Mouse (Mus musculus): ENCODE measurements around the gene Stk4. TPM values are rescaled to one million over a fixed set of nuclear protein-coding genes. Genes with fewer than 3 reads are reported as not detected.

The Stk4 gene
- polyA plus RNA-seq, 1 experiment from 2014 or later: 25.4 TPM

DNA sequence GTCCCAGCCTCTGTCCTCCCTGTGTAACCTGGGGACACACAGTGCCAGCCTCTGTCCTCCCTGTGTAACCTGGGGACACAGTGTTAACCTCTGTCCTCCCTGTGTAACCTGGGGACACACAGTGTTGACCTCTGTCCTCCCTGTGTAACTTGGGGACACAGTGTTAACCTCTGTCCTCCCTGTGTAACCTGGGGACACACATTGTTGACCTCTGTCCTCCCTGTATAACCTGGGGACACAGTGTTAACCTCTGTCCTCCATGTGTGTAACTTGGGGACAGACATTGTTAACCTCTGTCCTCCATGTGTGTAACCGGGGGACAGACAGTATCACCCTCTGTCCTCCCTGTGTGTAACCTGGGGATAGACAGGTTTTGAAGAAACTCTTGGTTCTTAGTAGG lies 61.5 kb downstream of the Stk4 start:
- peaks cover 4% of the 10 kb centered on the region; the same call in 1 of the 2 replicates for H3K36me3 ChIP-seq
- WGBS: 90% methylated on average over 1 of the region's 1 CpGs
- H3K27me3 ChIP-seq: no peaks in the 10 kb centered on the region
- no peak for ATAC-seq (ENCODE audit: insufficient number of reproducible peaks, insufficient read depth, low FRiP score, low TSS enrichment)
- no peak overlapping the region for H3K4me2 ChIP-seq (replicated peaks)
- H3K9me3 ChIP-seq: no peaks in the 10 kb centered on the region
- H3K4me1 ChIP-seq: peaks cover 7% of the 10 kb centered on the region; the same call in 1 of the 2 replicates
- no peak overlapping the region for H3K4me3 ChIP-seq
- H3K27ac ChIP-seq: no peak overlapping the region
- H3K9ac ChIP-seq: no peak overlapping the region

DNA sequence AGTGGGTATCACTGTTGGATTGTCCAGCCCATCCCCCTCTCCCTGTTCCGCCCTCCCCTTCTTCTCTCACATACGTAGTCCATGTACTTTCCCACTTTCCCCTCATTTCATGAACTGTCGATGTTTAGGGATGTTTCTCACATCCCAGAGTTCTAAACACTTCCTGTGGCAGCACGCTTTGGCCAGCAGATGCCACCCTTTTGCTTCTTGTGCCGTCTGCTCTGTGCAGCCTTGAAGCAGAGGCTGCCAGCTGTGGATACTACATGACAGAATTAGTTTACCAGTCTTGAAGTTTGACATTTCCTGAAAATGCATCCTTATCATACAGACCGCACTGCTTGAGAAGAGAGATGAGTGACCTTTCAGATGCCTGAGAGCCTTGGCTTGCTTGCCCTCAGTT lies 64.4 kb downstream of the Stk4 start:
- no peak for ATAC-seq (ENCODE audit: insufficient number of reproducible peaks, insufficient read depth, low FRiP score, low TSS enrichment)

DNA sequence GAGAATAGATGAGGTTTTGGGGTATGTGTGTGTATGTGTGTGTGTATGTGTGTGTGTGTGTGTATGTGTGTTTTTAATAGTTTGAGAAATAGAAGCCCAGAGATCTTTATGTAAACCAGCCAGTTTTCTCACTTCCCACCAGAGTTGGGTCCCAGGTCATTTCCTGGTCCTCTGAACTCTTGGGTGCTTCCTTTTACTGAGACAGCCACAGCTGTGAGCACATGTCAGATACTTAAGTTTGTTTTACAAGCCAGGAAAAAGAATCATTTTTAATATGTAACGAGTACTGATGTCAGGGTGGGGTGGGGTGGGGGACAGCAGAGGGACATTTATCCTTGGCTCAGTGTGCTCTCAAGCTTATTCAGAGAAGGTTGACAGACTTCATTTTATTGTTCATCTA lies 65.2 kb downstream of the Stk4 start:
- peaks cover 10% of the 10 kb centered on the region; the same call in 1 of the 2 replicates for H3K36me3 ChIP-seq
- no peaks in the 10 kb centered on the region for H3K9me3 ChIP-seq
- no peak overlapping the region for H3K9ac ChIP-seq
- WGBS: 73% methylated on average over 1 of the region's 1 CpGs
- no peak overlapping the region for H3K4me2 ChIP-seq (replicated peaks)
- peaks cover 13% of the 10 kb centered on the region; the same call in 1 of the 2 replicates for H3K4me1 ChIP-seq
- H3K27ac ChIP-seq: no peak overlapping the region
- no peak for ATAC-seq (ENCODE audit: insufficient number of reproducible peaks, insufficient read depth, low FRiP score, low TSS enrichment)
- H3K27me3 ChIP-seq: no peaks in the 10 kb centered on the region
- no peak overlapping the region for H3K4me3 ChIP-seq

More for the DNA sequence above, 64.4 kb downstream of the Stk4 start:
- WGBS: 67% methylated on average over 6 of the region's 6 CpGs
- peaks cover 4% of the 10 kb centered on the region; the same call in 1 of the 2 replicates for H3K36me3 ChIP-seq
- H3K9ac ChIP-seq: no peak overlapping the region
- H3K27me3 ChIP-seq: no peaks in the 10 kb centered on the region
- H3K27ac ChIP-seq: no peak overlapping the region
- H3K4me2 ChIP-seq (replicated peaks): no peak overlapping the region
- H3K4me3 ChIP-seq: no peak overlapping the region
- H3K4me1 ChIP-seq: peaks cover 13% of the 10 kb centered on the region; the same call in 1 of the 2 replicates
- H3K9me3 ChIP-seq: no peaks in the 10 kb centered on the region

DNA sequence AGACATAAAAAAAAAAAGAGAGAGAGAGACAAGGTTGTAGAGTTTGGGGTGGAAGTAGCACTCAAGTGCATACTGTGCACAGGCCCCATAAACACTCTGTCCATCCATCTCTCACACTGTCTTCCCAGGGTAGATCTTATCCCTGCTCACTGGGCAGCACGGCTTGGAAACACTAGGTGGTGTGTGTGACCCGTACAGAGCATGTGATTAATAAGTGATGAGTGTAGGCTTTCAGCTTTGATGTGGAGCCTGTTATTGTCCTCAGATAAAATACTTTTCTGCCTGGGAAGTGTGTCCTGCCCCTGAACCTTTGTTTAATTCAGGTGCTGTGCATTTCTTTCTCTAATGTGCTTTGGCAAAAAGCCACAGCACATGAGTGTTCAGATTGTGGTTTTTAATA lies 66.3 kb downstream of the Stk4 start:
- H3K4me3 ChIP-seq: no peak overlapping the region
- no peak overlapping the region for H3K27ac ChIP-seq
- H3K4me1 ChIP-seq: peaks cover 13% of the 10 kb centered on the region; the same call in 1 of the 2 replicates
- H3K9ac ChIP-seq: no peak overlapping the region
- H3K36me3 ChIP-seq: peaks cover 9% of the 10 kb centered on the region; the same call in 1 of the 2 replicates
- H3K9me3 ChIP-seq: no peaks in the 10 kb centered on the region
- ATAC-seq (ENCODE audit: insufficient number of reproducible peaks, insufficient read depth, low FRiP score, low TSS enrichment): no peak
- whole genome bisulfite sequencing: 54% methylated on average over 2 of the region's 2 CpGs
- no peaks in the 10 kb centered on the region for H3K27me3 ChIP-seq
- no peak overlapping the region for H3K4me2 ChIP-seq (replicated peaks)

DNA sequence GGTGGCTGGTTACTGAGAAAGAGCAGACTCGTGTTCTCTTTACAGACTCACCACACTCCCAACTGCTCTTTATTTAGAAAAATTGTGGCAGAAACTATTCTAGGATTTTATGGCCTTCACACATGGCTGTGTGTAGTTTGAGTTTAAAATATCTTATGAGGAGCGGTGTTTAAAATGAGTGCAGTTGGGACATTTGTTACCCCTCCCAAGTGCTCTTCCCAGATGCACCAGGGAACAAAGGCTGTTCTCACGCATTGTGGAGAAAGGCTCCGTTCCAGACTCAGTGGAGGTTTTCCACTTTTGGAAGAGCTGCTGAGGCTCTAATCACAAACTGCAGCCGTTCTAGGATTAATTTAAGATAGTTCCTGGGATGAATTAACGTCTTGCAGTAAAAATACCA lies 67.6 kb downstream of the Stk4 start:
- H3K4me3 ChIP-seq: no peak overlapping the region
- peaks cover 25% of the 10 kb centered on the region for H3K4me1 ChIP-seq
- H3K4me2 ChIP-seq (replicated peaks): no peak overlapping the region
- H3K27me3 ChIP-seq: no peaks in the 10 kb centered on the region
- 62% methylated on average over 6 of the region's 6 CpGs for WGBS
- no peak for ATAC-seq (ENCODE audit: insufficient number of reproducible peaks, insufficient read depth, low FRiP score, low TSS enrichment)
- H3K9me3 ChIP-seq: no peaks in the 10 kb centered on the region
- peaks cover 6% of the 10 kb centered on the region; the same call in 1 of the 2 replicates for H3K36me3 ChIP-seq
- peak overlapping the region; percentile 67; the same call in 1 of the 2 replicates for H3K27ac ChIP-seq
- no peak overlapping the region for H3K9ac ChIP-seq

DNA sequence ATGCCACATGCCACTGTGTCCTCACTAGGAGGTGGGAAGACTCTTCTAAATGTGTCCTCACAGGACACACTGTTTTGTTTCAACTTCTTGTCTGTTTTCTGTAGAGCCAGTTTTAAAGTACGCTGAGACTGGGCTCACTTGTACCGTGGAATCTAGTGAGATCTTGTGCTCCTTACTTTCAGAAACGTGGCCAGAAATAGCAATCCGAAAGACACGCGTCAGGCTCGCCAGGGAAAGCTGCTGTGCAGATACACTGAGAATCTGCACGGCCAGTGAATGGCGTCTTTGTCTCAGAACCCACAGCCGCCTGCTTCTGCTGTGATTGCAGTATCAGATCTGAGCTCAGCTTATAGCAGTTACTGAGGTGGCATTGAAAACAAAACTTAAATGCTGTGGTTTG lies 71.9 kb downstream of the Stk4 start:
- H3K9ac ChIP-seq: no peak overlapping the region
- 0 out of 2 replicates have a peak, but pooled peaks have one; percentile 52 for ATAC-seq (ENCODE audit: insufficient number of reproducible peaks, insufficient read depth, low FRiP score, low TSS enrichment)
- peak overlapping the region; percentile 89 for H3K27ac ChIP-seq

DNA sequence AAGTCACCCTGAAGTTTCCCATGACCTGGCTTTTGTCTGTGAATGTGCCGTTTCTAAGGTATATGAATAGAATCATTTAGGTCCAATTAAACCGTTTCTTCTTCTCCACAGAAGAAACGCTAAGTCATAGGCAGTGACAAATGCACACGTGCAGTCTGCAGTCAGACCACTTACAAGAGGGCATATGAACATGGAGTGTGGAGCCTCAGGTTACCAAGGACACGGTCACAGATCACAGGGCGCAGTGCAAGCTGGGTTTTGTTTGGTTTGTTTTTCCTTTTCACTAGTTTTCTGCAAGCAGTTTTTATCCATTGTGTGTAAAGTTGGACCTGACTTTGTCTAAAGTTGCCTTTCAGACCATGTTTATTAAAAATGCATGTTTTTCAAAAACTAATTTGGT lies 73.9 kb downstream of the Stk4 start:
- H3K4me3 ChIP-seq: no peak overlapping the region
- 68% methylated on average over 6 of the region's 6 CpGs for WGBS
- H3K36me3 ChIP-seq: peaks cover 6% of the 10 kb centered on the region; the same call in 1 of the 2 replicates
- H3K4me1 ChIP-seq: peaks cover 20% of the 10 kb centered on the region
- H3K4me2 ChIP-seq (replicated peaks): no peak overlapping the region
- no peak overlapping the region for H3K27ac ChIP-seq
- H3K27me3 ChIP-seq: no peaks in the 10 kb centered on the region
- ATAC-seq (ENCODE audit: insufficient number of reproducible peaks, insufficient read depth, low FRiP score, low TSS enrichment): no peak
- H3K9me3 ChIP-seq: no peaks in the 10 kb centered on the region
- H3K9ac ChIP-seq: no peak overlapping the region

More for the DNA sequence above, 71.9 kb downstream of the Stk4 start:
- H3K36me3 ChIP-seq: peaks cover 6% of the 10 kb centered on the region; the same call in 1 of the 2 replicates
- 30% methylated on average over 10 of the region's 10 CpGs for WGBS
- no peak overlapping the region for H3K4me3 ChIP-seq
- H3K9me3 ChIP-seq: no peaks in the 10 kb centered on the region
- H3K27me3 ChIP-seq: no peaks in the 10 kb centered on the region
- H3K4me2 ChIP-seq (replicated peaks): 0 out of 2 replicates have a peak overlapping the region, but pooled peaks have one; percentile 2
- H3K4me1 ChIP-seq: peaks cover 25% of the 10 kb centered on the region

DNA sequence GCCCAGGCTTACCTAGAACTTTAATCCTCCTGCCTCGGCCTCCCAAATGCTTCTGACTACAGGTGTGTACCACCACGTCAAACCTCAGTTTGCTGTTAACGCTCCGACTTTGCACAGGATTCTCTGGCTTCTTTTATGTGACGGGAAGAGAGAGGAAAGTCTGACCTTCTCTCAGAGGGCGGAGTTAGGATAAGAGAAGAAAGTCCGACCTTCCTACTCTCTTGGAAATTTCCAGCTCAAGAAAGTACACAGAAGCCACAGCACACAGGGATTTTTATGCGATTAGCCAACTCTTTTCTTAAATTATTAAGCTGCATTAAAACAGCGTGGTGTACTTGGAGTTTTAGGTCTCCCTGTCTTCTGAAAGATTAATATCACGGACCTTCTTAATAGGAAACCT lies 74.4 kb downstream of the Stk4 start:
- WGBS: 82% methylated on average over 10 of the region's 10 CpGs
- Histone ChIP-seq H3K9me3 (no peaks in the 10 kb centered on the region), H3K36me3 (peaks cover 6% of the 10 kb centered on the region; the same call in 1 of the 2 replicates), H3K27me3 (no peaks in the 10 kb centered on the region), H3K4me2 (replicated peaks) (no peak overlapping the region), H3K9ac (no peak overlapping the region), H3K27ac (no peak overlapping the region), H3K4me1 (peaks cover 25% of the 10 kb centered on the region), H3K4me3 (no peak overlapping the region)
- no peak for ATAC-seq (ENCODE audit: insufficient number of reproducible peaks, insufficient read depth, low FRiP score, low TSS enrichment)

DNA sequence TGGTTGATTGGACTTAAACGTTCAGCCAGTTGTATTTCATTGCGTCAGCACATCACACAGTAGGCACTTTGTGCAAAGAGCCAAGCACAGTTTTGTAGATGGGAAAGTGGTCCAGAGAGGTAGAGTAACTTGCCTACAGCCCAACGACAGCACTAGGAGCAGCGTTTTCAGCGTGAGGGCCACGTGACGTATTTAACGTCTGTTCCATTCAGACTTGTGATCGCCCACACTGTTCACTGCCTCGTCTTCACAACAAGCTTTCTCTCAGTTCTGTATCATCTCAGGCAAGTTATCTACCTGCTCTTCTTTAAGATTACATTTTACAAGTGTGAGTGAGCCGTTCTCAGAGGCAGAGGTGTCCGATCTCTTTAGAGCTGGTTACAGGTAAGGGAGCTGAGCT lies 76.4 kb downstream of the Stk4 start:
- H3K9ac ChIP-seq: no peak overlapping the region
- no peak overlapping the region for H3K4me3 ChIP-seq
- peaks cover 37% of the 10 kb centered on the region for H3K4me1 ChIP-seq
- H3K4me2 ChIP-seq (replicated peaks): no peak overlapping the region
- H3K27ac ChIP-seq: no peak overlapping the region
- H3K27me3 ChIP-seq: no peaks in the 10 kb centered on the region
- H3K36me3 ChIP-seq: 0 out of 2 replicates have a peak, but pooled peaks cover under 1% of the 10 kb centered on the region
- 95% methylated on average over 12 of the region's 12 CpGs for WGBS
- ATAC-seq (ENCODE audit: insufficient number of reproducible peaks, insufficient read depth, low FRiP score, low TSS enrichment): no peak
- no peaks in the 10 kb centered on the region for H3K9me3 ChIP-seq

DNA sequence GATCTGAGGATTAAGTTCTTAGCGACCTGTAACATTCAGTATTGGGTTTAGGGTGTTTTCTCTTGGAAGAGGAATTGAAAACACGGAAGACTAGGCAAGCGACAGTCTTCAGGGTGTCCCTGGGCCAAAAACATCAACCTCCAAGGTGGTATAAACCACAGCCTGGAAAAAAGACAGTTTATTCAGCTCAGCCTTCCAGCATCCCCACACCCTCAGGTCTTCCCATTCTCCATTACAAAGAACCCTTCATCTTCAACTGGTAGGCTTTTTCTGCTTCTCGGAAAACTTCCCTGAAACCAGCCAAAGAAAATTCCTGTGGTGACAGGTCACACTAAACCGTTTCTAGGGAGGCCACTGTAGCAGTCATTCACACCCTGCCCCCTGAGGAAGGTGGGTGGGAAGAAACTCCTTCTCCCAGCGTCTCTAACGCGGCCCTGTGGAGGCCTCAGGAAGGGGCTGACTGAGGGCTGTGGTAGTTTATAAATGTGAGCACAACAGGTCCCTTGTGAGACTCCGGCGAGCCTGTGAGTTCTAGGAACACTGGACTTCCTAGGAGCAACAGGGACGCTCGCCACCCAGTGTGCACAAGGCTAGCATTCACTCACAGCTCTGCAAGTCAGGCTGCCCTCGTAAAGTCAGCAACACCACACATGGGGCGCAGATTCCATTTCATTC lies 80.1 kb downstream of the Stk4 start:
- Histone ChIP-seq H3K9ac (no peak overlapping the region), H3K4me1 (peaks cover 20% of the 10 kb centered on the region)
- ATAC-seq (ENCODE audit: insufficient number of reproducible peaks, insufficient read depth, low FRiP score, low TSS enrichment): no peak

DNA sequence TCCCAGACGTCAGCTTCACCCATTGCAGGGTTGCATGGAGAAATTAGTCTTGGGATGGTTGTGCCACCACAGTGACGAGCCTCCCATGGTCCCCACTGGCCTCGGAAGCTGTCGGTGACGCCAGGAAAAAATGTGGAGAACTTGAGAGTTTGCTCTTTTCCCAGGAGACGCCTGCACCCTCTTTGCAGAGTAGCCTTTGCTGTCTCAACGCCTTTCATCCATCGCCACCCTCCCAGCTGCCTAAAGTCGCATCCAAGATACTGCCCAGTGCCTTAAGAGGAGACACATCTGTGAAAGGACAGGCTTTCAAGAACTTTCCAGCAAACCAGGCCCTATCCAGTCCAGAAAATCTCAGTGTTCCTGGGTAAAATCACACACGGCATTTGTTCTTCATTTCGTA lies 82.2 kb downstream of the Stk4 start:
- peaks cover 17% of the 10 kb centered on the region for H3K36me3 ChIP-seq
- H3K27ac ChIP-seq: no peak overlapping the region
- H3K4me1 ChIP-seq: peaks cover 20% of the 10 kb centered on the region
- no peaks in the 10 kb centered on the region for H3K27me3 ChIP-seq
- no peak overlapping the region for H3K4me3 ChIP-seq
- no peaks in the 10 kb centered on the region for H3K9me3 ChIP-seq
- H3K9ac ChIP-seq: no peak overlapping the region
- WGBS: 90% methylated on average over 11 of the region's 11 CpGs
- H3K4me2 ChIP-seq (replicated peaks): no peak overlapping the region
- no peak for ATAC-seq (ENCODE audit: insufficient number of reproducible peaks, insufficient read depth, low FRiP score, low TSS enrichment)

More for the DNA sequence above, 80.1 kb downstream of the Stk4 start:
- peaks cover 14% of the 10 kb centered on the region for H3K36me3 ChIP-seq
- H3K4me2 ChIP-seq (replicated peaks): no peak overlapping the region
- 30% methylated on average over 14 of the region's 14 CpGs for WGBS
- H3K27ac ChIP-seq: peak overlapping the region; percentile 75
- H3K4me3 ChIP-seq: no peak overlapping the region
- no peaks in the 10 kb centered on the region for H3K27me3 ChIP-seq
- no peaks in the 10 kb centered on the region for H3K9me3 ChIP-seq

DNA sequence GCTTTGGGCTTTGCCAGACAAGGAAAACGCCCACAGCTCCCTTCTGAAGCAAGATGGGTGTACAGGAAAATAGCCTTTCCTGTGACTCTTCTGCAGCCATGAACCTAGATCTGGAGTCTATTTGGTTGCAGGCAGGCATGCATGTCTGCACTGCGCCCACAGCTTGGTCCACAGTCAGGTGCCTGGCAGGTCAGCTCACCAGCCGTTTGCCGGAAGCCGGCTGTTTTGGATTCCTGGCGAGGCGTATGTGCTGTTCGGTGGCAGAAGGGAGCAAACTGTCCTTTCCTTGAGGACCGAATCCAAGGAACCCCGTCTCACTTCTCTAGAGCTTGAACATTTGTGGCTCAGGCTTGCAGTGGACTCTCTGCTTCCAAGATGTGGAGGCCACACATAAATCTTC lies 83.9 kb downstream of the Stk4 start:
- H3K27me3 ChIP-seq: no peaks in the 10 kb centered on the region
- H3K4me2 ChIP-seq (replicated peaks): no peak overlapping the region
- no peak for ATAC-seq (ENCODE audit: insufficient number of reproducible peaks, insufficient read depth, low FRiP score, low TSS enrichment)
- peaks cover 17% of the 10 kb centered on the region for H3K36me3 ChIP-seq
- no peak overlapping the region for H3K4me3 ChIP-seq
- 93% methylated on average over 10 of the region's 10 CpGs for WGBS
- H3K9ac ChIP-seq: no peak overlapping the region
- no peaks in the 10 kb centered on the region for H3K9me3 ChIP-seq
- no peak overlapping the region for H3K27ac ChIP-seq
- H3K4me1 ChIP-seq: peaks cover 18% of the 10 kb centered on the region
